Mouse (Mus musculus) liver, postnatal 0 days (tissue): ENCODE measurements around the gene Adipor2.

Experiments used
- CTCF ChIP-seq: sonication (generic); IDR thresholded peaks from 2 replicates; pipeline ENCODE4 v1.5.1; 2016; ENCODE audit warnings: antibody characterized with exemption, low read depth
- EP300 ChIP-seq: IDR thresholded peaks from 2 replicates; pipeline ENCODE4 v1.6.1; 2016; ENCODE audit warnings: antibody characterized with exemption, low read depth, mild to moderate bottlenecking

- TF ChIP-seq CTCF (no peak), EP300 (peak; percentile 9; the same call in 1 of the 2 replicates)
Observed at GRCm38 (mm10) chr6:119421001-119421400, 3.5 kb upstream of the Adipor2 start.
